Mouse (Mus musculus): ENCODE results near the gene Rps10. TPM values are rescaled to one million over a fixed set of nuclear protein-coding genes. Genes with fewer than 3 reads are reported as not detected.
A peak's percentile ranks its signal among the peaks of the same experiment; 100 is the strongest.

Gene Rps10
- total and polyA plus RNA-seq, 2 experiments from 2014 or later = 461 to 1,717 TPM

GRCm38 (mm10) chr17:27623360-27624326 lies 12.8 kb downstream of the Rps10 start, which contains the start of gene Nudt3:
Gene Nudt3 (minus strand): TSS chr17:27623495.
- peak within 1 kb of the TSS; percentile 100 for H3K27ac ChIP-seq (ENCODE audit: low read depth, low read length)
- H3K9me3 ChIP-seq (ENCODE audit: low read length) = no peaks in the 10 kb centered on the region
- H3K36me3 ChIP-seq (ENCODE audit: insufficient read depth, low read length) = no peaks in the 10 kb centered on the region
- H3K4me2 ChIP-seq (ENCODE audit: low read depth, low read length, poor library complexity, severe bottlenecking) = peak within 1 kb of the TSS; percentile 72
- TF ChIP-seq CTCF (IDR thresholded peaks at IDR 0.05) = 0 out of 2 replicates have a peak, but pooled peaks have one; percentile 10
- peak within 1 kb of the TSS; percentile 88 for H3K4me3 ChIP-seq (ENCODE audit: low read depth, low read length)
- DNase-seq (ENCODE audit: low spot score) = peak; percentile 95
- WGBS = 15% methylated on average over 44 of the region's 91 CpGs
- ATAC-seq (ENCODE audit: low FRiP score) = peak; percentile 86
- peaks cover 4% of the 10 kb centered on the region; the same call in 1 of the 2 replicates for H3K4me1 ChIP-seq (ENCODE audit: insufficient read depth, low read length)
- no peaks in the 10 kb centered on the region for H3K27me3 ChIP-seq (ENCODE audit: insufficient read depth, low read length)
- H3K9ac ChIP-seq (replicated peaks; ENCODE audit: low read length, poor library complexity, severe bottlenecking) = peak within 1 kb of the TSS; percentile 99

DNA sequence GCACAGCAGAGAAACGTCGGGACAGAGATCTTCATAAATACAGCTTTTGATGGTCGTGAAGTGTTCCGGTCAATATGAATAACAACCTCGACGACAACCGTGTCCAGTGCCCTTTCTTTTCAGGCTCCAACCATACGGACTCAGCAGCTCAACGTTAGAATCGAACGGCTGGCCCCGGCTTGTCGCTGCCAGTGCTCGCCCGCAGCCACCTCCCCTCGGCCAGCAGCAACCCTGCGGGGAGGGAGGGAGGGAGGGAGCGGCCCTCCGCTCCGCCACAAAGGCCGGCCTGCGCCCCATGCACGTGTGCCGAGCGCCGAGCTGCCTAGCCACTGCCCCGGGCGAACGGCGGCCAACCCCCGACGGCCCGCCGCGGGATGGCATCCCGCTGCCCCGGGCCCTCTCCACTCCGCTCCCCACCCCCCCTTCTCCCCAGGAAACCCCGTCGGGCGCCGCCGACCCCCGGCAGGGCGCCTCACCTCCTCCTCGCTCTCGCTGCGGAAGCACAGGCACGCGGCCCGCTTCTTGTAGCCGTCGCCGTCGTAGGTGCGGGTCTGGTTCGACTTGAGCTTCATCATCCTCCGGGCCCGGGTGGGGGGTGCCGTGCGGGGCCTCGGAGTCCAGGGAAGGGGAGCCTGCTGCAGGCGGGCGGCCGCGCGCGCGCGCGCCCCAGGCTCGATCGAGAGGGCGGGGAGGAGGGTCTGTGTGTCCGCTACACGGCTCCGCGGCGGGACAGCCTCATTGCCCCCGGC lies 13.7 kb downstream of the Rps10 start:
- H3K4me2 ChIP-seq (ENCODE audit: low read depth, low read length, poor library complexity, severe bottlenecking) = peak overlapping the region; percentile 67
- peak overlapping the region; percentile 100 for H3K27ac ChIP-seq (ENCODE audit: low read depth, low read length)
- DNase-seq (ENCODE audit: low spot score) (peak; percentile 67), ATAC-seq (ENCODE audit: low FRiP score) (peak; percentile 24)
- no peaks in the 10 kb centered on the region for H3K36me3 ChIP-seq (ENCODE audit: insufficient read depth, low read length)
- H3K9ac ChIP-seq (replicated peaks; ENCODE audit: low read length, poor library complexity, severe bottlenecking) = peak overlapping the region; percentile 99
- no peaks in the 10 kb centered on the region for H3K9me3 ChIP-seq (ENCODE audit: low read length)
- under 1% methylated on average over 46 of the region's 80 CpGs for WGBS
- no peak for TF ChIP-seq CTCF (IDR thresholded peaks at IDR 0.05)
- peaks cover 4% of the 10 kb centered on the region; the same call in 1 of the 2 replicates for H3K4me1 ChIP-seq (ENCODE audit: insufficient read depth, low read length)
- no peaks in the 10 kb centered on the region for H3K27me3 ChIP-seq (ENCODE audit: insufficient read depth, low read length)
- H3K4me3 ChIP-seq (ENCODE audit: low read depth, low read length) = peak overlapping the region; percentile 88

GRCm38 (mm10) chr17:27621705-27622531 lies 14.6 kb downstream of the Rps10 start:
- peak; percentile 47 for DNase-seq (ENCODE audit: low spot score)
- Histone ChIP-seq H3K4me1 (ENCODE audit: insufficient read depth, low read length) (peaks cover 4% of the 10 kb centered on the region; the same call in 1 of the 2 replicates), H3K9ac (replicated peaks; ENCODE audit: low read length, poor library complexity, severe bottlenecking) (peak overlapping the region; percentile 99), H3K4me2 (ENCODE audit: low read depth, low read length, poor library complexity, severe bottlenecking) (peak overlapping the region; percentile 67), H3K36me3 (ENCODE audit: insufficient read depth, low read length) (no peaks in the 10 kb centered on the region), H3K27me3 (ENCODE audit: insufficient read depth, low read length) (no peaks in the 10 kb centered on the region), H3K27ac (ENCODE audit: low read depth, low read length) (peak overlapping the region; percentile 100), H3K4me3 (ENCODE audit: low read depth, low read length) (peak overlapping the region; percentile 88), H3K9me3 (ENCODE audit: low read length) (no peaks in the 10 kb centered on the region)
- TF ChIP-seq CTCF (IDR thresholded peaks at IDR 0.05) = 0 out of 2 replicates have a peak, but pooled peaks have one; percentile 1
- WGBS = 2% methylated on average over 23 of the region's 23 CpGs
- ATAC-seq (ENCODE audit: low FRiP score) = no peak

GRCm38 (mm10) chr17:27621161-27621560 lies 15.3 kb downstream of the Rps10 start:
- no peak for TF ChIP-seq CTCF (IDR thresholded peaks at IDR 0.05)
- H3K9ac ChIP-seq (replicated peaks; ENCODE audit: low read length, poor library complexity, severe bottlenecking) = peak overlapping the region; percentile 99
- no peaks in the 10 kb centered on the region for H3K27me3 ChIP-seq (ENCODE audit: insufficient read depth, low read length)
- H3K4me3 ChIP-seq (ENCODE audit: low read depth, low read length) = peak overlapping the region; percentile 88
- no peaks in the 10 kb centered on the region for H3K9me3 ChIP-seq (ENCODE audit: low read length)
- peak; percentile 36 for DNase-seq (ENCODE audit: low spot score)
- peak overlapping the region; percentile 67 for H3K4me2 ChIP-seq (ENCODE audit: low read depth, low read length, poor library complexity, severe bottlenecking)
- 10% methylated on average over 8 of the region's 8 CpGs for WGBS
- no peaks in the 10 kb centered on the region for H3K36me3 ChIP-seq (ENCODE audit: insufficient read depth, low read length)
- H3K27ac ChIP-seq (ENCODE audit: low read depth, low read length) = peak overlapping the region; percentile 47
- no peak for ATAC-seq (ENCODE audit: low FRiP score)
- H3K4me1 ChIP-seq (ENCODE audit: insufficient read depth, low read length) = peaks cover 4% of the 10 kb centered on the region; the same call in 1 of the 2 replicates

GRCm38 (mm10) chr17:27615388-27615787 lies 21.1 kb downstream of the Rps10 start:
- H3K36me3 ChIP-seq (ENCODE audit: insufficient read depth, low read length) = 0 out of 2 replicates have a peak, but pooled peaks cover 6% of the 10 kb centered on the region
- no peak for DNase-seq (ENCODE audit: low spot score)
- TF ChIP-seq CTCF (IDR thresholded peaks at IDR 0.05) = no peak
- H3K27me3 ChIP-seq (ENCODE audit: insufficient read depth, low read length) = no peaks in the 10 kb centered on the region
- peaks cover 4% of the 10 kb centered on the region; the same call in 1 of the 2 replicates for H3K4me1 ChIP-seq (ENCODE audit: insufficient read depth, low read length)
- H3K27ac ChIP-seq (ENCODE audit: low read depth, low read length) = no peak overlapping the region
- H3K4me3 ChIP-seq (ENCODE audit: low read depth, low read length) = no peak overlapping the region
- H3K9me3 ChIP-seq (ENCODE audit: low read length) = no peaks in the 10 kb centered on the region
- no peak for ATAC-seq (ENCODE audit: low FRiP score)
- no peak overlapping the region for H3K9ac ChIP-seq (replicated peaks; ENCODE audit: low read length, poor library complexity, severe bottlenecking)
- 79% methylated on average over 7 of the region's 7 CpGs for WGBS
- H3K4me2 ChIP-seq (ENCODE audit: low read depth, low read length, poor library complexity, severe bottlenecking) = no peak overlapping the region

Measured in midbrain, postnatal 0 days (tissue).